Mouse (Mus musculus): ENCODE measurements around the gene Map3k4. TPM values are rescaled to one million over a fixed set of nuclear protein-coding genes. Genes with fewer than 3 reads are reported as not detected.

Map3k4 gene
- polyA plus RNA-seq, 2 experiments = 5.0 to 9.6 TPM

- H3K9ac ChIP-seq (replicated peaks) = peak overlapping the region; percentile 90
- TF ChIP-seq EP300 (IDR thresholded peaks at IDR 0.05; ENCODE audit: low read depth) (no peak), CTCF (IDR thresholded peaks at IDR 0.05; ENCODE audit: low read depth) (no peak)
- H3K27ac ChIP-seq = peak overlapping the region; percentile 99
- peaks cover 8% of the 10 kb centered on the region for H3K36me3 ChIP-seq (replicated peaks; ENCODE audit: control insufficient read depth, insufficient read depth, low read depth)
- 78% methylated on average over 15 of the region's 15 CpGs for WGBS (ENCODE audit: insufficient replicate concordance)
- ATAC-seq (ENCODE audit: insufficient read depth) = no peak
- H3K27me3 ChIP-seq (ENCODE audit: control insufficient read depth, insufficient read depth, low read length) = no peaks in the 10 kb centered on the region
- DNase-seq (ENCODE audit: low read depth in 3 of 3, low spot score in 3 of 3) = no peak
- H3K9me3 ChIP-seq (ENCODE audit: control insufficient read depth, low read length) = no peaks in the 10 kb centered on the region
- H3K4me2 ChIP-seq (ENCODE audit: low read depth) = peak overlapping the region; percentile 75
- peaks cover 81 to 82% of the 10 kb centered on the region in 2 experiments for H3K4me1 ChIP-seq (replicated peaks; ENCODE audit: control insufficient read depth in 2 of 2, insufficient read depth in 2 of 2, low read length in 1 of 2)
- H3K4me3 ChIP-seq (ENCODE audit: insufficient read depth in 1 of 2, low read depth in 2 of 2, low read length in 2 of 2) = no peak overlapping the region
Observed at GRCm38 (mm10) chr17:12203414-12203897, 115.1 kb downstream of the Map3k4 start.

GRCm38 (mm10) chr17:12201086-12201485 lies 117.5 kb downstream of the Map3k4 start:
- Histone ChIP-seq H3K4me3 (ENCODE audit: insufficient read depth in 1 of 2, low read depth in 2 of 2, low read length in 2 of 2) (no peak overlapping the region), H3K4me1 (replicated peaks; ENCODE audit: control insufficient read depth in 2 of 2, insufficient read depth in 2 of 2, low read length in 1 of 2) (peaks cover 58 to 59% of the 10 kb centered on the region in 2 experiments), H3K27me3 (ENCODE audit: control insufficient read depth, insufficient read depth, low read length) (no peaks in the 10 kb centered on the region), H3K9ac (replicated peaks) (peak overlapping the region; percentile 4), H3K4me2 (ENCODE audit: low read depth) (no peak overlapping the region), H3K9me3 (ENCODE audit: control insufficient read depth, low read length) (no peaks in the 10 kb centered on the region), H3K36me3 (replicated peaks; ENCODE audit: control insufficient read depth, insufficient read depth, low read depth) (peaks cover 13% of the 10 kb centered on the region), H3K27ac (peak overlapping the region; percentile 99)
- WGBS (ENCODE audit: insufficient replicate concordance) = 56% methylated on average over 1 of the region's 1 CpGs
- no peak for TF ChIP-seq EP300 (IDR thresholded peaks at IDR 0.05; ENCODE audit: low read depth)
- no peak for TF ChIP-seq CTCF (IDR thresholded peaks at IDR 0.05; ENCODE audit: low read depth)
- no peak for DNase-seq (ENCODE audit: low read depth in 3 of 3, low spot score in 3 of 3)
- no peak for ATAC-seq (ENCODE audit: insufficient read depth)

- no peak overlapping the region for H3K4me2 ChIP-seq (ENCODE audit: low read depth)
- 95% methylated on average over 4 of the region's 4 CpGs for WGBS (ENCODE audit: insufficient replicate concordance)
- ATAC-seq (ENCODE audit: insufficient read depth) = no peak
- H3K36me3 ChIP-seq (replicated peaks; ENCODE audit: control insufficient read depth, insufficient read depth, low read depth) = peaks cover 13% of the 10 kb centered on the region
- DNase-seq (ENCODE audit: low read depth in 3 of 3, low spot score in 3 of 3) = no peak
- H3K9me3 ChIP-seq (ENCODE audit: control insufficient read depth, low read length) = no peaks in the 10 kb centered on the region
- H3K27me3 ChIP-seq (ENCODE audit: control insufficient read depth, insufficient read depth, low read length) = no peaks in the 10 kb centered on the region
- H3K27ac ChIP-seq = peak overlapping the region; percentile 99; the same call in 1 of the 2 replicates
- H3K4me1 ChIP-seq (replicated peaks; ENCODE audit: control insufficient read depth in 2 of 2, insufficient read depth in 2 of 2, low read length in 1 of 2) = peaks cover 58 to 60% of the 10 kb centered on the region in 2 experiments
- no peak overlapping the region for H3K4me3 ChIP-seq (ENCODE audit: insufficient read depth in 1 of 2, low read depth in 2 of 2, low read length in 2 of 2)
- TF ChIP-seq EP300 (IDR thresholded peaks at IDR 0.05; ENCODE audit: low read depth) (no peak), CTCF (IDR thresholded peaks at IDR 0.05; ENCODE audit: low read depth) (no peak)
- no peak overlapping the region for H3K9ac ChIP-seq (replicated peaks)
Observed at GRCm38 (mm10) chr17:12199933-12200332, 118.7 kb downstream of the Map3k4 start.

- TF ChIP-seq CTCF (IDR thresholded peaks at IDR 0.05; ENCODE audit: low read depth) (no peak), EP300 (IDR thresholded peaks at IDR 0.05; ENCODE audit: low read depth) (no peak)
- H3K4me1 ChIP-seq (replicated peaks; ENCODE audit: control insufficient read depth in 2 of 2, insufficient read depth in 2 of 2, low read length in 1 of 2) = peaks cover 32 to 37% of the 10 kb centered on the region in 2 experiments
- H3K9ac ChIP-seq (replicated peaks) = no peak overlapping the region; the same call in 1 of the 2 replicates
- peak overlapping the region; percentile 74 for H3K27ac ChIP-seq
- H3K36me3 ChIP-seq (replicated peaks; ENCODE audit: control insufficient read depth, insufficient read depth, low read depth) = peaks cover 14% of the 10 kb centered on the region
- no peak for DNase-seq (ENCODE audit: low read depth in 3 of 3, low spot score in 3 of 3)
- no peaks in the 10 kb centered on the region for H3K27me3 ChIP-seq (ENCODE audit: control insufficient read depth, insufficient read depth, low read length)
- no peak for ATAC-seq (ENCODE audit: insufficient read depth)
- H3K9me3 ChIP-seq (ENCODE audit: control insufficient read depth, low read length) = no peaks in the 10 kb centered on the region
- peak overlapping the region; percentile 26 for H3K4me2 ChIP-seq (ENCODE audit: low read depth)
- WGBS (ENCODE audit: insufficient replicate concordance) = 59% methylated on average over 10 of the region's 10 CpGs
- no peak overlapping the region for H3K4me3 ChIP-seq (ENCODE audit: insufficient read depth in 1 of 2, low read depth in 2 of 2, low read length in 2 of 2)
Observed at GRCm38 (mm10) chr17:12195604-12196003, 123.0 kb downstream of the Map3k4 start.

- Histone ChIP-seq H3K27me3 (ENCODE audit: control insufficient read depth, insufficient read depth, low read length) (no peaks in the 10 kb centered on the region), H3K36me3 (replicated peaks; ENCODE audit: control insufficient read depth, insufficient read depth, low read depth) (peaks cover 12% of the 10 kb centered on the region), H3K9me3 (ENCODE audit: control insufficient read depth, low read length) (no peaks in the 10 kb centered on the region), H3K4me1 (replicated peaks; ENCODE audit: control insufficient read depth in 2 of 2, insufficient read depth in 2 of 2, low read length in 1 of 2) (peaks cover 28 to 37% of the 10 kb centered on the region in 2 experiments), H3K9ac (replicated peaks) (peak overlapping the region; percentile 51), H3K4me2 (ENCODE audit: low read depth) (peak overlapping the region; percentile 26), H3K27ac (peak overlapping the region; percentile 74), H3K4me3 (ENCODE audit: insufficient read depth in 1 of 2, low read depth in 2 of 2, low read length in 2 of 2) (no peak overlapping the region)
- WGBS (ENCODE audit: insufficient replicate concordance) = 45% methylated on average over 5 of the region's 5 CpGs
- DNase-seq (ENCODE audit: low read depth in 3 of 3, low spot score in 3 of 3) (peak in 1 of 3 experiments; percentile 49), ATAC-seq (ENCODE audit: insufficient read depth) (no peak)
- TF ChIP-seq CTCF (IDR thresholded peaks at IDR 0.05; ENCODE audit: low read depth) = no peak
- TF ChIP-seq EP300 (IDR thresholded peaks at IDR 0.05; ENCODE audit: low read depth) = no peak
Observed at GRCm38 (mm10) chr17:12195137-12195536, 123.5 kb downstream of the Map3k4 start.
